Comparison of ENCODE assay signal across 9 mouse cellular contexts in genomic region chr17:31747563-31747962, GRCm38 (mm10).
A peak's percentile ranks its signal among the peaks of the same experiment; 100 is the strongest.
DNase-seq lines count a peak whose midpoint lies in the region; ATAC-seq and TF ChIP-seq lines count a peak whose summit lies in the region.
"Had no signal": no experiment of that assay in that cellular context is flagged by ENCODE, and none has a peak within 500 bp of the region (broad histone marks: within the 10 kb centered on the region; RNA-seq: fewer than 3 reads in every experiment).

No protein-coding gene starts in this region.

- peak; percentile 19 for TF ChIP-seq POLR2A in kidney, adult 2 months (IDR thresholded peaks at IDR 0.05; ENCODE audit: low read depth, low read length)
- 0 out of 2 replicates have a peak, but pooled peaks have one; percentile 29 for TF ChIP-seq POLR2A in liver, adult 2 months (IDR thresholded peaks at IDR 0.05; ENCODE audit: extremely low read depth, insufficient read depth, low read length)

- H3K9ac ChIP-seq in midbrain, embryonic 11.5 days (ENCODE audit: low read length), result no peak overlapping the region
- H3K9ac ChIP-seq in midbrain, embryonic 14.5 days (replicated peaks; ENCODE audit: low read length), result no peak overlapping the region
- H3K9ac ChIP-seq in liver, adult 2 months (ENCODE audit: low read depth, low read length), result peak overlapping the region; percentile 29; the same call in 1 of the 2 replicates
- H3K9ac ChIP-seq: embryonic facial prominence, embryonic 12.5 days had no signal

- H3K36me3 ChIP-seq in midbrain, embryonic 11.5 days (ENCODE audit: control insufficient read depth, insufficient read depth, low read length), result no peaks in the 10 kb centered on the region
- no peaks in the 10 kb centered on the region for H3K36me3 ChIP-seq in midbrain, embryonic 14.5 days (ENCODE audit: control insufficient read depth, insufficient read depth, low read length)
- no peaks in the 10 kb centered on the region for H3K36me3 ChIP-seq in kidney, adult 2 months (ENCODE audit: control insufficient read depth, insufficient read depth, low read length)
- H3K36me3 ChIP-seq in liver, adult 2 months (ENCODE audit: control insufficient read depth, insufficient read depth, low read length), result no peaks in the 10 kb centered on the region
- H3K36me3 ChIP-seq: embryonic facial prominence, embryonic 12.5 days had no signal

- WGBS in midbrain, embryonic 11.5 days, result 80% methylated on average over 2 of the region's 2 CpGs
- 86% methylated on average over 2 of the region's 2 CpGs for WGBS in midbrain, embryonic 14.5 days
- WGBS in kidney, adult 2 months, result 60% methylated on average over 2 of the region's 2 CpGs
- 27% methylated on average over 2 of the region's 2 CpGs for WGBS in liver, adult 2 months

- no peak overlapping the region for H3K27ac ChIP-seq in midbrain, embryonic 11.5 days (ENCODE audit: low read depth, low read length)
- H3K27ac ChIP-seq in midbrain, embryonic 14.5 days (replicated peaks; ENCODE audit: low read depth, low read length), result no peak overlapping the region
- H3K27ac ChIP-seq in kidney, adult 2 months (ENCODE audit: insufficient read depth, low read depth, low read length), result peak overlapping the region; percentile 86
- peak overlapping the region; percentile 86 for H3K27ac ChIP-seq in liver, adult 2 months (replicated peaks; ENCODE audit: insufficient read depth, low read depth, low read length)

- peak; percentile 53 for DNase-seq in midbrain, embryonic 11.5 days (ENCODE audit: low spot score, missing footprints)
- no peak for DNase-seq in midbrain, embryonic 14.5 days
- DNase-seq in kidney, adult 2 months, result peak; percentile 92
- DNase-seq in liver, adult 2 months (ENCODE audit: extremely low read depth, low read depth, low spot score), result peak; percentile 96
- no peak for DNase-seq in right cerebral cortex, postnatal 25 days
- no peak for DNase-seq in frontal cortex, postnatal 25 days (ENCODE audit: low spot score in 2 of 2)
- DNase-seq: thymus, postnatal 14 days had no signal

- H3K9me3 ChIP-seq in midbrain, embryonic 11.5 days (ENCODE audit: control insufficient read depth, low read length), result no peaks in the 10 kb centered on the region
- H3K9me3 ChIP-seq in midbrain, embryonic 14.5 days (ENCODE audit: control insufficient read depth, low read length), result no peaks in the 10 kb centered on the region
- H3K9me3 ChIP-seq: embryonic facial prominence, embryonic 12.5 days had no signal

- no peaks in the 10 kb centered on the region for H3K79me2 ChIP-seq in liver, adult 2 months (ENCODE audit: control insufficient read depth, insufficient read depth, low read length)

- H3K27me3 ChIP-seq in midbrain, embryonic 11.5 days (ENCODE audit: control insufficient read depth, insufficient read depth, low read length), result no peaks in the 10 kb centered on the region
- no peaks in the 10 kb centered on the region for H3K27me3 ChIP-seq in midbrain, embryonic 14.5 days (ENCODE audit: control insufficient read depth, insufficient read depth, low read length)
- H3K27me3 ChIP-seq in kidney, adult 2 months (replicated peaks; ENCODE audit: control insufficient read depth, insufficient read depth, low read length), result no peaks in the 10 kb centered on the region
- H3K27me3 ChIP-seq in liver, adult 2 months (ENCODE audit: control insufficient read depth, insufficient read depth, low read length), result no peaks in the 10 kb centered on the region
- H3K27me3 ChIP-seq: embryonic facial prominence, embryonic 12.5 days had no signal

- H3K4me2 ChIP-seq in midbrain, embryonic 11.5 days, result no peak overlapping the region
- no peak overlapping the region for H3K4me2 ChIP-seq in midbrain, embryonic 14.5 days (ENCODE audit: low read length)

- H3K4me3 ChIP-seq in midbrain, embryonic 11.5 days (ENCODE audit: low read depth, low read length), result no peak overlapping the region
- H3K4me3 ChIP-seq in midbrain, embryonic 14.5 days (replicated peaks; ENCODE audit: low read depth, low read length), result no peak overlapping the region
- H3K4me3 ChIP-seq in kidney, adult 2 months (ENCODE audit: insufficient read depth, low read depth, low read length), result no peak overlapping the region
- H3K4me3 ChIP-seq in liver, adult 2 months (ENCODE audit: insufficient read depth, low read depth, low read length), result no peak overlapping the region
- H3K4me3 ChIP-seq: embryonic facial prominence, embryonic 12.5 days had no signal

- 0 out of 2 replicates have a peak, but pooled peaks have one; percentile 10 for TF ChIP-seq CTCF in kidney, adult 2 months (conservative IDR thresholded peaks at IDR 0.05; ENCODE audit: insufficient read depth, insufficient read length, low read depth, low read length)
- no peak for TF ChIP-seq CTCF in liver, adult 2 months (IDR thresholded peaks at IDR 0.05; ENCODE audit: low read depth, low read length)

- no peaks in the 10 kb centered on the region for H3K4me1 ChIP-seq in midbrain, embryonic 11.5 days (ENCODE audit: control insufficient read depth, insufficient read depth, low read length)
- no peaks in the 10 kb centered on the region; the same call in 1 of the 2 replicates for H3K4me1 ChIP-seq in midbrain, embryonic 14.5 days (ENCODE audit: control insufficient read depth, insufficient read depth, low read length)
- peaks cover 25% of the 10 kb centered on the region for H3K4me1 ChIP-seq in kidney, adult 2 months (ENCODE audit: control insufficient read depth, insufficient read depth, low read length)
- peaks cover 24% of the 10 kb centered on the region for H3K4me1 ChIP-seq in liver, adult 2 months (ENCODE audit: control insufficient read depth, insufficient read depth, low read length)

- ATAC-seq in midbrain, embryonic 11.5 days (ENCODE audit: low FRiP score), result no peak
- ATAC-seq in midbrain, embryonic 14.5 days (ENCODE audit: low FRiP score, low TSS enrichment), result no peak
- no peak for ATAC-seq in inflammation-experienced regulatory T-cells, adult 6 months

Comparison
In these comparisons a context has a peak if more than half of its experiments do, and no peak if none do; other contexts are left out.
1. DNase-seq: peak in midbrain, embryonic 11.5 days (single experiment), kidney, adult 2 months (single experiment) and liver, adult 2 months (single experiment); none in midbrain, embryonic 14.5 days (single experiment), right cerebral cortex, postnatal 25 days (single experiment) and frontal cortex, postnatal 25 days (0 of 2).
2. H3K27ac ChIP-seq: peak in kidney, adult 2 months (single experiment) and liver, adult 2 months (single experiment); none in midbrain, embryonic 11.5 days (single experiment) and midbrain, embryonic 14.5 days (single experiment).